Mouse (Mus musculus) heart, embryonic 11.5 days (tissue): ENCODE measurements around the gene Pdhx. TPM values are rescaled to one million over a fixed set of nuclear protein-coding genes. Genes with fewer than 3 reads are reported as not detected.

Experiments
- ATAC-seq: fragments of 200-750 bp; cut with Nextera tagmentation; replicated peaks from 2 replicates; pipeline ENCODE4 v1.8.0; 2017; ENCODE audit warnings: moderate library complexity; ENCODE audit not compliant: insufficient number of reproducible peaks, low FRiP score, low TSS enrichment
- H3K27ac ChIP-seq: fragments of 300-500 bp; sonication (generic); 2 replicates; pipeline ENCODE4 v1.5.1; 2014; ENCODE audit warnings: mild to moderate bottlenecking, low read depth, low read length
- H3K27me3 ChIP-seq: fragments of 300-500 bp; sonication (generic); 2 replicates; pipeline ENCODE4 v1.6.1; 2014; ENCODE audit warnings: mild to moderate bottlenecking, low read length, mixed read lengths; ENCODE audit not compliant: control insufficient read depth, insufficient read depth
- H3K36me3 ChIP-seq: fragments of 300-500 bp; sonication (generic); 2 replicates; pipeline ENCODE4 v1.6.1; 2014; ENCODE audit warnings: mild to moderate bottlenecking, low read length, moderate library complexity, mixed read lengths; ENCODE audit not compliant: control insufficient read depth, insufficient read depth
- H3K4me1 ChIP-seq: fragments of 300-500 bp; sonication (generic); 2 replicates; pipeline ENCODE4 v1.6.1; 2014; ENCODE audit warnings: low read length; ENCODE audit not compliant: control insufficient read depth, insufficient read depth
- H3K4me2 ChIP-seq: fragments of 300-500 bp; sonication (generic); 2 replicates; pipeline ENCODE4 v1.6.1; 2014; ENCODE audit warnings: mild to moderate bottlenecking, moderate library complexity
- H3K4me3 ChIP-seq: fragments of 300-500 bp; sonication (generic); 2 replicates; pipeline ENCODE4 v1.5.1; 2014; ENCODE audit warnings: low read depth, low read length
- H3K9ac ChIP-seq: fragments of 300-500 bp; sonication (generic); 2 replicates; pipeline ENCODE4 v1.6.1; 2014; ENCODE audit warnings: mild to moderate bottlenecking, low read depth, low read length, moderate library complexity
- H3K9me3 ChIP-seq: fragments of 300-500 bp; sonication (generic); replicated peaks from 2 replicates; pipeline ENCODE4 v1.6.1; 2016; ENCODE audit warnings: low read length; ENCODE audit not compliant: control insufficient read depth
- WGBS: fragments of 180-500 bp; shearing (Covaris S2); extraction: QIAGEN DNeasy Blood & Tissue Kit; methylation state at CpG from one replicate; pipeline ENCODE4 v1.1.7; 2014; ENCODE audit not compliant: insufficient replicate concordance; 5-methylcytosine and 5-hydroxymethylcytosine counted together
- polyA plus RNA-seq: library from polyadenylated mRNA; unstranded; fragments of >200 nt; fragmentation: Nextera tagmentation; extraction: Ambion mirVana; gene quantifications from 2 replicates; pipeline ENCODE4 v1.2.1, GENCODE M21; 2014

Gene Pdhx
- polyA plus RNA-seq, 1 experiment from 2014 or later = 51.0 TPM

- Histone ChIP-seq H3K36me3 (no peaks in the 10 kb centered on the region), H3K9ac (no peak overlapping the region), H3K4me3 (no peak overlapping the region), H3K27me3 (no peaks in the 10 kb centered on the region), H3K4me1 (no peaks in the 10 kb centered on the region), H3K4me2 (no peak overlapping the region), H3K27ac (no peak overlapping the region), H3K9me3 (no peaks in the 10 kb centered on the region)
- no peak for ATAC-seq
- WGBS = 71% methylated on average over 5 of the region's 5 CpGs
Measured at GRCm38 (mm10) chr2:102975358-102975945, 97.9 kb downstream of the Pdhx start.

- no peaks in the 10 kb centered on the region for H3K9me3 ChIP-seq
- no peaks in the 10 kb centered on the region for H3K4me1 ChIP-seq
- H3K27me3 ChIP-seq = no peaks in the 10 kb centered on the region
- H3K36me3 ChIP-seq = no peaks in the 10 kb centered on the region
- H3K9ac ChIP-seq = no peak overlapping the region
- no peak overlapping the region for H3K4me2 ChIP-seq
- H3K4me3 ChIP-seq = no peak overlapping the region
- 89% methylated on average over 3 of the region's 3 CpGs for WGBS
- no peak for ATAC-seq
- no peak overlapping the region for H3K27ac ChIP-seq
Measured at GRCm38 (mm10) chr2:102973115-102973514, 100.2 kb downstream of the Pdhx start.

DNA sequence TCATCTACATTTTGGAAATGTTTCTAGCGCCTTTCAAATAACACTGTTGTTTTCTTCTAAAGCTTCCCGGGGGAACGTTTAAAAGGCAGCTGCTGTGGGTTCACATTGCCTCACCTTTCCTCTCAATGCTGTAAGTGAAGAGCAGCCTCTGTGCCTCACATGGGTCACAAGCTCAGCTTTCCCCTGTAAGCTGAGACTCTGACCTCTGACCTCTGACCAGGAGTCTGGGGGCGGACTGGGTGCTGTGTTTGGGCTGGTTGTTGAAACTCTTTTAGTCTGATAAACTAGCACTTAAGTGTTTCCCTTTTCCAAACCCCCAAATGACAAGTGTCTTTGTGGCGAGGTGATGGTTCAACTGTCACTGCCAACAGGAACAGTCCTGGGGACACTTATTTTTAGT, 100.7 kb downstream of the Pdhx start:
- Histone ChIP-seq H3K4me3 (no peak overlapping the region), H3K27me3 (no peaks in the 10 kb centered on the region), H3K9ac (no peak overlapping the region), H3K4me1 (no peaks in the 10 kb centered on the region), H3K36me3 (no peaks in the 10 kb centered on the region), H3K27ac (no peak overlapping the region), H3K4me2 (no peak overlapping the region), H3K9me3 (no peaks in the 10 kb centered on the region)
- no peak for ATAC-seq
- 45% methylated on average over 5 of the region's 5 CpGs for WGBS

GRCm38 (mm10) chr2:102971951-102972350, 101.4 kb downstream of the Pdhx start:
- H3K4me1 ChIP-seq = no peaks in the 10 kb centered on the region
- H3K27ac ChIP-seq = no peak overlapping the region
- H3K4me3 ChIP-seq = no peak overlapping the region
- peaks cover 3% of the 10 kb centered on the region; the same call in 1 of the 2 replicates for H3K9me3 ChIP-seq
- no peak overlapping the region for H3K9ac ChIP-seq
- no peaks in the 10 kb centered on the region for H3K36me3 ChIP-seq
- H3K27me3 ChIP-seq = no peaks in the 10 kb centered on the region
- ATAC-seq = no peak
- H3K4me2 ChIP-seq = no peak overlapping the region

Other genes with a start within 250 kb of the Pdhx start
- gene Cd44, start 171.8 kb downstream of the Pdhx start, polyA plus RNA-seq = 24.8 and 28.8 TPM in 2 replicates
- gene Apip, start 162 bp upstream of the Pdhx start, polyA plus RNA-seq = 69.4 and 70.2 TPM in 2 replicates
- gene Ehf, start 229.8 kb upstream of the Pdhx start, polyA plus RNA-seq = 0.33 TPM in 1 of 2 replicates, not detected in the other